Mouse (Mus musculus) gastrocnemius, postnatal 14 days (tissue): ENCODE data around the gene Frs2. TPM values are rescaled to one million over a fixed set of nuclear protein-coding genes. Genes with fewer than 3 reads are reported as not detected.

Experiments
- DNase-seq: peaks from one replicate; pipeline ENCODE4 v3.0.0; 2021; ENCODE audit warnings: mixed read lengths
- intact Hi-C: fragments of 180-260 bp; cut with DNase I; formaldehyde crosslinking; loops from one replicate; pipeline ENCODE4 v1.15.1; 2025; ENCODE audit warnings: low total_unique reads
- long read RNA-seq, 2 experiments: library from polyadenylated mRNA; stranded (forward); transcript quantifications; one replicate each; pipeline ENCODE4 v2.0.0; 2021
- total RNA-seq, 2 experiments: library from RNA; stranded (reverse); gene quantifications; 2 replicates each; pipeline ENCODE4 v1.2.3; 2021

The Frs2 gene
- 1 to 10 TPM; 7.9 to 9.4 TPM for total RNA-seq
- long read RNA-seq, experiment 1, partial matches to known transcripts, result 0 of 3 reads
- long read RNA-seq, experiment 1, other reads (novel, unspliced or antisense), result 3 of 3 reads
- long read RNA-seq, experiment 2, full-length matches to known transcripts, result 1 of 2 reads
- long read RNA-seq, experiment 2, partial matches to known transcripts, result 0 of 2 reads
- long read RNA-seq, experiment 2, other reads (novel, unspliced or antisense), result 1 of 2 reads

DNA sequence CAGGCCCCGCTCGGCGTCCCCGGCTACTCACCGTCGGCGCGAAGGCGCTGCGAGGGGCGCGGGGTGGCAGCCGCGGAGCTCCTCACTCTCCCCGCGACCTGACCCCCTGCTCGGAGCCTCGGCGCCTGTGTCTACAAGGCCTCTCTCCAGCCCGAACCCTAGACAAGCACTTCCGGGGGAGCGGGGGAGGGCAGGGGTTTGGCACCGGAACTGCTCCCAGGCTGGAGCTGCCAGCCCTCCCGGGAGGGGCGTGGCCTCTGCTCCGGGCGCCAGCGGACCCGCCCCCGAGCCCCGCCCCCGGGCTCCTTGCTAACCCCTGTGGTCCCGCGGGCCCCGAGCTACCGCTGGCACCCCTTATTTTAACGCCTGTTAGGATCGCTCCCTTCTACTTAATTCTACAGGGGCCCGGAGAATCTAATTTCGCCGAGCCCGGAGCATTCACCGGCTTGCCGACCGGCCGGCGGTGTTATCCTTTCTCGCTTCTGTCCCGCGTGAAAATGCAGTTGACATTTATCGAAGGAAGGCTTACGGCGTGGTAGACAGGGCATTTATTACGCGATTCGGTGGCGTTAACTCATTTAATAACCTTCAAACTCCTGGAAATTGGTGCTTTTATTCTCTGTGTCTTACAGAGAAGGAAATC lies at the start of gene Frs2:
Gene Frs2, minus strand, starts transcription at position 174 of the 643 bp plus-strand sequence.
- intact Hi-C loops, result loop anchor here (10.0 kb wide), 1 partner anchor 54 kb away; no protein-coding TSS in a partner anchor
- DNase-seq, result peak; percentile 95

- no peak for DNase-seq
- intact Hi-C loops, result no loop called here
Observed at GRCm38 (mm10) chr10:117196696-117197095, 48.4 kb upstream of the Frs2 start.

DNA sequence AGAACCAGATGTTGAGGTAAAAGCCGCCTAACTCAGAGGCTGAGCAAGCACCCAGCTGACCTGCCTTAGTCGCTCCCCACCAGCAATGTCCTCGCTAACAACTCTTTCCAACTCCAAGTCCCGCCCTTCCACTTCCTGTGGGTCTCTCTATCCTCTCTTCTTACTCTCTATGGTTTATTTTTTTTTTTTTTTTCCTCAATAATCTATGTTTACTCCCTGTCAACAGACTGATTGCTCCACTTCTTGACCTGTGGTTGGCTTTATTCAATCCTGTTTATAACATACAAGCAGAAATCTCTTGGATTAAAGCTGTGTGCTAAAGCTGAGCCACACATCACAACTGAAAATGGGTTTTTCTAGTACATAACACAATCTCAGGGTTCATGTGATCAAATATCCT lies 47.4 kb upstream of the Frs2 start:
- no peak for DNase-seq
- intact Hi-C loops, result no loop called here

DNA sequence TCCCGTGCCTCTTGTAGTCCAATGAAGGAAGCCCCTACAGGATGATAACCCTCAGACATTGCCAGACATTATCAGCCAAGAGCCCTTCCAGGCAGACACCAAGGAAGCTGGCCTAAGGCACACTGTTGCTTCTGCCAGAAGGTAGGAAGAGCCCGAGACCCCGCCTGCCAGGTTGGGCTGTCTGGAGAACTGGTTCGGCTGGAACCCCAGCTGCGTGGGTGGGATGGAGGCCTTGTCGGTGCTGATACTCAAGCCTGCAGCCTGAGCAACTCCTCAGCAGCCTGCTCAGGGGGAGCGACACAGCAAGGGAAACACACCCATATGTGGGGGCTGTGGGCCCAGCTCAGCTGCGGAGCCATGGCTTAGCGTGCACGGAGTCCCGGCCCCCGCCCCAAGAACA lies 46.7 kb upstream of the Frs2 start:
- no peak for DNase-seq
- intact Hi-C loops, result no loop called here

DNA sequence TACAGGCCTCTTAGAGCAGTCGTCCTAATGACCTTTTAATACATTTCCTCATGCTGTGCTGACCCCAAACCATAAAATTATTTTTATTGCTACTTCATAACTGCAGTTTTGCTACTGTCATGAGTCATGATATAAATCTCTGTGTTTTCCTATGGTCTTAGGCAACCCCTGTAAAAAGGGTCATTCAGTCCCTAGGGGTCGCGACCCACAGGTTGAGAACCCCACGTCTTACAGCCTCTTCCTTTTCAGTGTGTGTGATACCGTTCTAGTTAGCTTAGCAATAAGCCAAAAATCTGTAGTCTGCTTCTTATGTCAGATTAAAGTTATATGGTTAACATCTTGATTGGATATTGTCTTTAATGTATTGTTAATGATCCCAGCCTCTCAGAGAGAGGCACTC lies 45.0 kb upstream of the Frs2 start:
- no peak for DNase-seq
- intact Hi-C loops, result no loop called here

DNA sequence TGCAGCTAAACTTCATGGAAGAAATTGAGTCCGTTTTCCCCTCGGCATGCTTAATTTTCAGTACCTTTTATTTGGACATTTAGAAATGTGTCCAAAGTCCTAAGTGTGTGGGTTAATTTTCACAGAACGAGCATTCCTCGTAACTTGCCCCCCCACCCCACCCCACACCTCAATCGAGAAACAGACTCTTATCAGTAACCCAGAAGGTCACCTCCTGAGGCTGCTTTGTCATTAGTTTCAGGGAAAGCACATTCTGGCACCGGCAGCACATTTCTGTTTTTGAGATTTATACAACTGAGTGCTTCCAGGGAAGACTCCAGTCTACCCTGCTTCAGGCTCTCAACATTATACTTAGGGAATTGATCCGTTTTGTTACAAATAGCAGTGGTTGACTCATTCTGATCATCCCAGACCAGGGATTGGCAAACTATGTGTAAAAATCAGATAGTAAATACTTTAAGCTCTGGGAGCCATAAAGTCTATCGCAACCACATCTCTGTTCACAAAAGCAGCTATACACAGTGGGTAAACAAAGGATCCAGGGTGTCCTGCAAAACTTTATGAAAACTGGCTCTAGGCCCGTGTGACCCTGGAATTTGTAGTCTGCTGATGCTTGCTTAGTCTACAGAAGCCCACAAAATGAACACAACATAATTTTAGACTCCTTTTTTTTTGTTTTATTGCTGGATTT lies 37.2 kb upstream of the Frs2 start:
- intact Hi-C loops, result no loop called here
- DNase-seq, result no peak

DNA sequence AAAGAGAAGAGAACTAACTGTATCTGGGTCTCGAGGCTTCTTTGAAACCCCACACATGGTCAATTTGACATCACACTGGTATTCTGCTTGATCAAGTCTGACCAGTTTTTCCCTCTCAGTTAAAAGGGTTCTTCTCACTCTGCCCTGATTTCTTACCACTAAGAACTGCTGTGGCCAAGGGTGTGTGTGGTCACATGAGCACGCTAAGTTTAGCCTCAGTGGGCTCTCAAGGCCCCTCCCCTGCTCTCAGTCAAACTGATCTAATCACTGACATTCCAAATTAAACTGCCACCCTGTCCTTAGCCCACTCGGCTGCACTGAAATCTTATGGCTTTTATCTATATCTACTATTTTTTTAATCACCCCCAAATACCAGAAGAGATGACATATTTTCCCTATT lies 32.8 kb upstream of the Frs2 start:
- intact Hi-C loops, result no loop called here
- no peak for DNase-seq

DNA sequence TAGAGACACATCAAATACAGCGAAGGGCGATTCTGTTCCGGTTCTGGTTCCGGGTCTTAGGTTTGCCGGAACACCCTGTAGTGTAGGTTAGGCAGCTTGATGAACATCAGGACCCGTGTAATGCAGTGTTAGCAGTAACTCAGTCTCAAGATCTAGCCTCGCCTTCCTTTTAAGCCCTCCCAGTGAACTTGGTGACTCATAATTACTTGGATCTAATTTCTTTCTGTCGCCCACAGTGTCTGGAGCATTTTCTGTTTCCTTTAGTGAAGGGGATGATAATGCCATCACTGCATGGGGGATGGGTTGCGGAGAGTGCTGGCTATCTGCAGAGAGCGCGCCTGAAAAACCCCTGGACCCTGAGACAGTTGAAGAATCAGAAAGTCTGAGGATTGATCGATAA lies 26.3 kb upstream of the Frs2 start:
- intact Hi-C loops, result no loop called here
- no peak for DNase-seq

DNA sequence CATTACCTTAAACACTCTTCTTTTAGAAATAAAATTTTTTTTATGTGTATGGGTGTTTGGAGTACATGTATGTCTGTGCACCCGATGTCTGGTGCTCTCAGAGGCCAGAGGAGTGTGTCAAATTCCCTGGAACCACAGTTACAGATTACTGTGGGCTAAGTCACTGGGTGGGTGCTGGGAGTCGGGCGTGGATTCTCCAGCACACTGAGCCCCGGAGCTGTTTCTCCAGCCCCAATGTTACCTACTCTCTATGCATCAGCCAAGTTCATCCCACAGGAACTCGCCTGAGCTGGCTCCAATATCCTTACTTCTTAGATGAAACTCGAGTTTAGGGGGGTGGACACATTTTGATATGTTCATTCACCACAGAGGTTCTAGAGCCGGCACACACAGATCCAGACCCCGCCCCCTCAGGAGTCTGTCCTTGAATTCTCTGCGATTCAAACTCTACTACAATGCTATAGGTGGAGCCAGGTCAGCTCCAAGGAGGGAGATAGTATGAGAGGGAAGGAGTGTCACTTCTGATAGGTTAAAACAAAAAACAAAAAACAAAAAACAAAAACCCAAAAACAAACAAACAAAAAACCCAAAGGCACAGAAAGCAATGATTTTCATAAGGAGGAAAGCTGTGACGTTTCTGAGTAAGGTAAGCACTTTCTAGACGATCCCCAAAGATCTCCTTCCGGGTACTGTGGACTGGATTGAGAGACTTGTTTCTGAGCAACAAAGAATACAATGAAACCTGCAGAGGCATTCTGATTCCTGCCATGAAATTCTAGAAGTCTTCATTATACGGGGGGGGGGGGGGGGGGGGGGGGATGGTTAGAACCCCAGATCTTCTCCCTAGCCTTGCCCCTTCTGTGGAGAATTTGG lies 25.5 kb upstream of the Frs2 start:
- DNase-seq, result no peak
- intact Hi-C loops, result no loop called here

- no peak for DNase-seq
- intact Hi-C loops, result no loop called here
Observed at GRCm38 (mm10) chr10:117173111-117173510, 24.8 kb upstream of the Frs2 start.

- no peak for DNase-seq
- intact Hi-C loops, result no loop called here
Observed at GRCm38 (mm10) chr10:117172069-117172468, 23.7 kb upstream of the Frs2 start.

DNA sequence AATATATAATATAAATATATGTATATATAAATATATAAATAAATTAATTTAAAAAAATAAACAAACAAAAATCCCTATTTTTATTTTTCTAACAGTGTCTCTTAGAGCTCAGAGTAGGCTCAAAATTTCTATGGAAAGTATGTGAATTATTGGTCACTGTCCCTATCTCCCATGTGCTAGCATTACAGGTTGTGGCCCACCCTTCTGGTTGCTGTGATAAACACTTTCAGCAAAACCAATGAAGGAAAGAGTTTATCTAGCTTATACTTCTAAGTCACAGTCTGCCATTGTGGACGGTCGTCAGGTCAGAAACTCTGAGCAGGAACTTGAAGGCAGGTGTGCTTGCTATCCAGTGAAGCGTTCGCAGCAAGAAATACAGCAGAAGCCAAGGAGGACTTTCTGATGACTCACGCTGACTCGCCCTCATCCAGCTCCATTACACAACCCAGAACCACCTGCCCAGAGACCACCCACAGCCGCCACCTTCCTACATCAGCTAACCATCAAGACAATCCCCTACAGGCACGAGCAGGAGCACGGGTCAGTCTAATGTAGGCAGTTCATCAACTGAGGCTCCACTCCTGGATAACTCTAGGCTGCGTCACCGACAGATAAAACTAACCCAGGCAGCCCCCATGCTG lies 18.6 kb upstream of the Frs2 start:
- DNase-seq, result no peak
- intact Hi-C loops, result no loop called here

DNA sequence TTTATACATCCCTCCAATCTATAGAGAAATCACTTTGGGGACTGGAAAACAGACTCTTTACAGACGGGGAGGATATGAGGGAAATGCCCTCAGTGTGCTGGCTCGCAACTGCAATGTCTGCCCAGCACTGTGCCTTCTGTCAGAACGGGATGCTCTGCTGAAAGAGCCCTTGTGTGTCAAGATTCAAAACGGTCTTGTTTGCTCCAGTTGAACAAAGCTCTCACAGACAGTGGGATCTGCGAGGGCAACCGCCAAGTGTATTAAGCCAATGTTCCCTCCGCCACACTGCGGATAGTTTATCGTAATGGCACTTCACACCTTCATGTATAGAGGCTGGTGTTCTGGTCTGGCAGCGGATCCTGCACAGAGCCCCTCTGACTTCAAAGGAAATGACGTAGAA lies 14.3 kb upstream of the Frs2 start:
- intact Hi-C loops, result no loop called here
- no peak for DNase-seq

DNA sequence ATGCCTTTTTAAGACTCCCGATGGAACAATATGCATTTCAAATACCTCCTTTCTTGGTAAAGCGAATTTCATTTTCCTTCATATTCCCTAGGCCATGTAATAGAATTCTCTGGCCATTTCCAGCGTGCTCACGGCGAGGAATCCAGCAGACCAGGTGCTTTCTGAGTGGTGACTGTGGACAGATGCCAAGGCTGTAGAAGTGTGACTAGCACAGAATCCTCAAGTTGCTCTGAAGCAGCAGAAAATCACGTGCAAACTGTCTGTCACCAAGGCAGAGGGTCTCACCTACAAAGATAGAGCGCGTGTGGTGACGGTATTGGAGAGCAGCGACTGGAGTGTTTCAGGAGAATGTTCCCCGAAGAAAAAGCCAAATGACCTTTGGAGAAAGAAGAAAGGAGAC lies 11.8 kb upstream of the Frs2 start:
- intact Hi-C loops, result no loop called here
- no peak for DNase-seq

GRCm38 (mm10) chr10:117152247-117152646 lies 3.9 kb upstream of the Frs2 start:
- no peak for DNase-seq
- intact Hi-C loops, result loop anchor here (10.0 kb wide), 1 partner anchor 53 kb away; no protein-coding TSS in a partner anchor

DNA sequence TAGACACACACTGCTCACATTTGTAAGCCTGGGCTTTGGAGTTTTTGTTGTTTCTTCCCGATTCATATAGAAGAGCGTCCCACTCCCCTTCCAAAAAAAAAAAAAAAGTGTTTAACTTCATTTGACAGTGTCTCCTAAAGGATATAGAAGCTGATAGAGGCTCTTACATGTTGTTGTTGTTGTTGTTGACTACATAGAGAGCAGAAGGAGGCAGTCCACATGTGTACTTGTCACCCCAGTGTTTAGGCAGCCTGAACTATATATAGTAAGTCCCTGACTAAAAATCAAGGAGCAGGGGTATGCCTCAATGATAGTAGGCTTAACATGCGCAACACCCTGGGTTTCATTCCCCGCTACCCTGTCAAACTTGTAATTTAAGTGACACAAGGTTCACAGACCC lies 3.3 kb upstream of the Frs2 start:
- no peak for DNase-seq
- intact Hi-C loops, result loop anchor here (10.0 kb wide), 1 partner anchor 53 kb away; no protein-coding TSS in a partner anchor

GRCm38 (mm10) chr10:117151241-117151640 lies 2.9 kb upstream of the Frs2 start:
- intact Hi-C loops, result loop anchor here (10.0 kb wide), 1 partner anchor 54 kb away; no protein-coding TSS in a partner anchor
- no peak for DNase-seq

DNA sequence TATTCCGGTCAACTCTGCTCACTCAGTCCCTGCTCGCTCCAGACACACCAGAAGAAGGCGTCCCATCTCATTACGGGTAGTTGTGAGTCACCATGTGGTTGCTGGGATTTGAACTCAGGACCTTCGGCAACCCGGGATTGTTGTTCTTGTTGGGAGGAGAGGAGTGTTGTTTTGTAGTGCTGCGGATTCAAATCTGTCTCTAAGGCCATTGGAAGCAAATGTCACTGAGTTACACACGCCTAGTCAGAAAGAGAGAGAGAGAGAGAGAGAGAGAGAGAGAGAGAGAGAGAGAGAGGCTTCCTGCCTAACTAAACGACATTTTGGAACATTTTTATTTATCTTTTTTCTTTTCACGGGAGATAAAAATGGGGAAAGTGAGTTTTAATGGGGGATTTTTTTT lies 2.4 kb upstream of the Frs2 start:
- intact Hi-C loops, result loop anchor here (10.0 kb wide), 1 partner anchor 54 kb away; no protein-coding TSS in a partner anchor
- DNase-seq, result no peak

DNA sequence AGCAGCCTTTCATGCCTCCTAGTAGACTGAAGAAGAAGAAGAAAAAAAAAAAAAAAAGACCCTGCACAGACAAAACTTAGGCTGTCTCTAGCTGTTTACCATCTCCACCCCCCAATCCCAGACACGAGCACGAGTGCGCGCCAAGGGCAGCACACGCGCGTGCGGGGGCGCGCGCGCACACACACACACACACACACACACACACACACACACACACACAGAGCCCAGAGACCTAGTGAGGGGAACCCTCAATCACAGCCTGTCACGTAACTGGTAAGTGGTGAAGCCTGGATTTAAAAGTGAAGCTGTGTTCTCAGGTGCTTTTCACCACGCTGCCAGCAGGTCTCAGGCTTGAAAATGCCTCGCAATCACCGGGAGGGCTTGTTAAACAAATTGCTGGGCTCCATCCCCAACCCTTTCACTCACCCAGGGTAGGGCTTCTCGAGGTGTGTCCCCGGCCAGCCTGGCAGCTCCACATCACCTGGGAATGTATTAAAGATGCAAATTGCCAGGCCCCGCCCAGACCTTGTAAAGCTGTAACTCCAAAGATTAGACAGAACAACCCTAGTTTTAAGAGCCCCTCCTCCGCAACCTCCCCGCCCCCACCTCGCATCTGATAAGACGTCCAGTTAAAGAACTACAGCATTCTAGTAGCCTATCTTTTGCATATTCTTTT lies 1.7 kb upstream of the Frs2 start:
- intact Hi-C loops, result loop anchor here (10.0 kb wide), 2 partner anchors 55 kb away; no protein-coding TSS in a partner anchor
- DNase-seq, result no peak
